Mouse (Mus musculus): ENCODE measurements at regions not wholly inside any gene's neighbourhood (a gene's known extent, or its start where the extent isn't known, plus 50 kb on each side); places are given as distances from the start of the nearest gene placed in this dataset.

DNA sequence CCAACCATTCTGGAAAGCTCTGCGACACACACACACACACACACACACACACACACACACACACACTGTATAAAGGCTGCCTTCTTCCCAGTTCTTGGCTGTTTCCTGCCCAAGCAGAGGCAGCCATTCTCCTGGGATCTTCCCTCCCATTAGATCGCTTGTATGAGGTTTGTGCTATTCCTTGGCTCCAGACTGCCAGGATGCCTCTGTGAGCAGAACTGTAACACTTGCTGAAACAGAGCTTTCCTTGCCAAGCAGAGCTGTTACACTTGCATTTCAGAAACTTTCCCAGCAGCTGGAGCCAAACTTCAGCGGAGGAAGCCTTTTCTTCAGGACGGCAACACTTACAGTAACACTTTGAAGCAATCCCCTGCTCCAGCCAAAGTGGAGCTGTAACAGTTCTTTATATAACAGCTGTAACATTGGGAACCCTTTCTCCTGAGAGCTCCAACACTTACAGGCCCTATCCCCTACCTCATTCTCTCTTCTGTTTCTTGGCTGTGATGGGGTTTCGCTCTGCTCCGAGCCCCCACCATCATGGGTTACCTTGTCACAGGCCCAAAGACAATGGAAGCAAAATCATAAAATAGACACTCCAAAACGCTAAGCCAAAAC lies 185.8 kb downstream of the Xpnpep1 start:
- TF ChIP-seq NRF1 (IDR thresholded peaks at IDR 0.05; ENCODE audit: insufficient read depth, low read depth, low read length, poor library complexity, severe bottlenecking) (no peak), CTCF (IDR thresholded peaks at IDR 0.05 in 2 of 3, conservative IDR thresholded peaks at IDR 0.05 in 1 of 3; ENCODE audit: control insufficient read depth in 1 of 3, insufficient read depth in 1 of 3, low read depth in 2 of 3, low read length in 3 of 3, poor library complexity in 1 of 3, severe bottlenecking in 1 of 3) (no peak), TBP (IDR thresholded peaks at IDR 0.05; ENCODE audit: low read depth, low read length) (no peak), RCOR1 (IDR thresholded peaks at IDR 0.05; ENCODE audit: low read depth, low read length) (no peak), POLR2AphosphoS2 (IDR thresholded peaks at IDR 0.05; ENCODE audit: low read length) (no peak), MAZ (IDR thresholded peaks at IDR 0.05; ENCODE audit: low read depth, low read length) (no peak), MAX (IDR thresholded peaks at IDR 0.05; ENCODE audit: low read length) (no peak), POLR2A (IDR thresholded peaks at IDR 0.05; ENCODE audit: control insufficient read depth in 1 of 2, insufficient read depth in 1 of 2, low read depth in 1 of 2, low read length in 2 of 2, poor library complexity in 1 of 2) (no peak), ZC3H11A (IDR thresholded peaks at IDR 0.05; ENCODE audit: low read depth, low read length) (no peak), POLR2AphosphoS5 (IDR thresholded peaks at IDR 0.05; ENCODE audit: borderline replicate concordance, low read depth, low read length) (no peak)
